Mouse (Mus musculus) kidney, adult 9 months (tissue): ENCODE data around the gene Pias4.
"Not testable (repeated sequence)": the region's sequence is repeated elsewhere in the genome, so short reads cannot be mapped to it uniquely, and the experiment has no call there.

Source experiments
- DNase-seq: peaks from one replicate; pipeline ENCODE4 v3.0.0; 2022

The Pias4 gene

DNA sequence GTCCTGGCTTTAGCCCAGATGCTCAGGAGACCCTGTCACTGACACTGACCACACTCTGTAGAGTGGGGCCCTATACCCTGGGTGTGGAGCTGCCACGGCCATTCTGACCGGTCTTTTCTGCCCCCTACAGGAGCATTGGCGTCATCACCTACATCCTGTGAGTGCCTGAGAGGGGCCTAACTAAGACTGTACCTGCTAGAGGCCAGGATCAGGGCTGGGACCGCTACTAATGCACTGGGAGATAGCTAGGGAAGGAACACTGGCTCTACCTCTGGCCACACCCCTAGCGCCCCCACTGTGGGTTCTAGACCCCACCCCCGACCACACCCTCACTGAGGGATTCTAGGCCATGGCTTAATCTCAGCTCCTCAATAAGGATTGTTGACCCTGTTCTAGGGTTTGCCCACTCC, 23.2 kb upstream of the Pias4 start:
- DNase-seq = peak; percentile 34

DNA sequence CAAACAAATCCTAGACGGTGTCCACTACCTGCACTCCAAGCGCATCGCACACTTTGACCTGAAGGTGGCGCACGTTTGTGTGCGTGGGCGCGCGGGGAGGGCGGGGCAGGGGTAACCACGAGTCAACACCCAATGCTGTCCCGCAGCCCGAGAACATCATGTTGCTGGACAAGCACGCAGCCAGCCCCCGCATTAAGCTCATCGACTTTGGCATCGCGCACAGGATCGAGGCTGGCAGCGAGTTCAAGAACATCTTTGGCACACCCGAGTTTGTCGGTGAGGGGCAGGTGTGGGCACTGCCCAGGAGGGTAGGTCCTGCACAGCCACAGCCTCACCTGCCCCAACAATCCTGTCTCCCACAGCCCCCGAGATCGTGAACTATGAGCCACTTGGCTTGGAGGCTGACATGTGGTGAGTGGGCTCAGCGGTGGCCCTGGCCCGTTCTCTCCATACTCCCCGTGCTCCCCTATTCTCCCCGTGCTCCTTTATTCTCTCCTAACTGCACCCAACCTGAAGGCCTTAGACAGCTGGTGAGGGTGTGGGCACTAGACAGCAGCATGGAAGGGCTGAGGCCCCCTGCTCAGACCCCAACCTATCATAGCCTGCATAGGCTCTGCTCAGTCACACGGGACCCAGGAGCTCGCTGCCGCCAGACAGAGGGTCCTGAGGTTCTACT, 22.7 kb upstream of the Pias4 start:
- no peak for DNase-seq

DNA sequence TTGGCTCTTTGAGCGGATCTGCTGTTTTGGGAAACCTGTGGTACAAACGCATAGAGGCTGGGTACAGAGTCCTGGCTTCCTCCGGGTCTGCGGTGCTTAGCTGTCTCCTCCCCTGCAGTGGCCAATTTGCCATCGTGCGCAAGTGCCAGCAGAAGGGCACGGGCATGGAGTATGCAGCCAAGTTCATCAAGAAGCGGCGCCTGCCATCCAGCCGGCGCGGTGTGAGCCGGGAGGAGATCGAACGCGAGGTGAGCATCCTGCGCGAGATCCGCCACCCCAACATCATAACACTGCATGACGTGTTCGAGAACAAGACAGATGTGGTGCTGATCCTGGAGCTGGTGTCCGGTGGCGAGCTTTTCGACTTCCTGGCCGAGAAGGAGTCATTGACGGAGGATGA, 22.1 kb upstream of the Pias4 start:
- DNase-seq = no peak

DNA sequence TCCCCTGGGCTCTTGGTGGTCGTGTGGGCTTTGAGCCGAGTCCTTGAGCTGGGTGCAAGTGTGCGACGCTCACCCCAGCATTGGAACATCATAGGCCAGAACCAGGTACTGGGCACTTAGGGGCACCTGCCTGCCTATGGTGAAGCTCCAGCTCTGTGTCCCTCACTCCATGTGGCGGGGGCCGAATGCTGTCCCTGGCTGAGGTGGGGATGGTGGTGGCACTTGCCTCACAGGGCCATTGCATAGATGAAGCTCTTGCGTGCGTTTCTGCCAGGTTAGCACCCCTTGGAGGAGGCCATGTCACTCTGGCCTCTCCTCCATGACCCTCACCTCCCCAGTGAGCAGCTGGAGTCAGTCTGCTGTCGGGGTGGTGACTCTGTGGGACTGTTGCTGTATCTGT, 19.4 kb upstream of the Pias4 start:
- DNase-seq = no peak

DNA sequence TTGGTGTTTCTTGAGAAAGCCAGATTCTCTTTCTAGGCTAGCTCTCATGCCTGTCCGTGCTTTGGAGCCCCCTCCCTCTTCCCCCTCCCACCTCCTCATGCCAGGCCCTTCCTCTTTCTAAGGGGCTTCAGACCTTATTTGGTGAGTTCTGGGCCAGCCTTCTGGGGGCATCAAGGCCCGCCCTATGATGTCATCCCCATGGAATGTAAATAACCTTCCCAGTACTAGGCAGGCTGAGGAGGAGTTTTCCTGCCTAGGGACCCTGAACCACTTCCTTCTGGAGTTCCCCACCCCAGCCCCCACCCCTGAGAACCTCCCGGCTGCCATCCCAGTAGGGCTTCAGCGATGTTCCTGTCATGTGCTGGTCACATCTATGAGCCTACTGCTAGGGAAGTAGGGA, 17.0 kb upstream of the Pias4 start:
- no peak for DNase-seq

DNA sequence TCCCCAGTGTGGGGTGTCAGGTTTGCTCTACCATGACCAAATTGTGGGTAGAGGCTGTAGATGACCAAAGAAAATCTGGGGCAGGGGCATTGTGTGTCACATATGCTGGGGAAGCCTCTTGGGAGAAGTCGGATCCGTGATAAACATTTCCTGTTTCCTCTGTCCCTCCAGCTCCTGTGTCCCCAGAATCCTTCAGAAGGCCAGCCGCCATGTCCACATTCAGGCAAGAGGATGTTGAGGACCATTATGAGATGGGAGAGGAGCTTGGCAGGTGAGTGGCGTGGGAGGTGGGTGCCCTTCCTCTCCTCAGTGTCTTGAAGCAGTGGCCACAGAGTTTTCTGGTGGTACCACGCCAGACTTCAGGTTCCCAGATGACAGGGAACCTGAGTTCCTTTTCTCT, 16.1 kb upstream of the Pias4 start, which contains the start of gene 4930442H23Rik:
Gene 4930442H23Rik (minus strand): TSS at position 45 of the 400 bp plus-strand sequence.
- no peak for DNase-seq

DNA sequence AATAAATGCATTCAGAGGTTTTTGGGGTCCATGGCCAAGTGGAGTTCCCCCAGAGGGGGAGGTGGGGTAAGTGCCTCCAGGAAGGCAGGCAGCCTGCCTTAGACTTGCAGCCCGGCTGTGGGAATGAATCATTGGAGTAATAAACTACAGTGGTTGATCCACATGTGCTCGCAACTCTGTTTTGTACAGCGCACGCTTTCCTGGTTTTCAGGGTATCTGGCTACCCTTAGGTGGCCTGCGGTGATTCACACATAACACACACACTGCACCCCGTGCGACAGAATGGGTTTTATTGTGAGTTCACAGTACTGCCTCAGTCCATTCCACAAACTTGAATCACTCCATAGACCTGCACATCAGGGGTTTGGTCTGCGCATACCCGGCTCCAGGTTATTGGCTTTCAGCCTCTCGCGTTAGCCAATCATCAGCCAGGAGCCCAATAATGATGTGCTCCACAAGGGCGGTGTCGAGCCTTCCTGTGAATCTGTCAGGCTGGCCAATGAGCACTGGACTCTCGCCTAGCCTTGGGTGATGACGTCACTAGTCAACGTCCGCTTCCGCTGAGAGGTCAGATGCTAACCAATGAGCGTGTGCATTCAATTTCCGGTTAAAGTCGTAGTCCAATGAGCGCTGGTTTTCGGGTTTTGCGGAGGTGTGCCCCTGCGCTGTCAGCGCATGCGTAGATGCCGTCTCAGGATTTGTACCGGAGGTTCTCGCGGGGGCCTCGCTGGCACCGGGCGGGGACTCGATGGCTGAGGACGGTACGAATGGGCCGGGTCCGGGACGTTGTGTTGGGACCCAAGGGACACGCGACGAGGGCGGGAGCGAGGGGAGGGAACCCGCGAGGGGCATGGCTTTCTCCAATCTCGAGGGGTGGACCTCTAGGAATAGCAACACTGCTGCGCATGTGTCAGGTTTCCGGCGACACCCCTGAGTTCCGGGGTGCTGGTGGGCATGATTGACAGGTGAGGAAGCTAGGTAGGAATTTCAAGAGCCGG, 14.9 kb upstream of the Pias4 start, which contains the start of gene Dapk3:
Gene Dapk3 (plus strand): TSS at position 670 of the 998 bp plus-strand sequence.
- DNase-seq = peak; percentile 99

DNA sequence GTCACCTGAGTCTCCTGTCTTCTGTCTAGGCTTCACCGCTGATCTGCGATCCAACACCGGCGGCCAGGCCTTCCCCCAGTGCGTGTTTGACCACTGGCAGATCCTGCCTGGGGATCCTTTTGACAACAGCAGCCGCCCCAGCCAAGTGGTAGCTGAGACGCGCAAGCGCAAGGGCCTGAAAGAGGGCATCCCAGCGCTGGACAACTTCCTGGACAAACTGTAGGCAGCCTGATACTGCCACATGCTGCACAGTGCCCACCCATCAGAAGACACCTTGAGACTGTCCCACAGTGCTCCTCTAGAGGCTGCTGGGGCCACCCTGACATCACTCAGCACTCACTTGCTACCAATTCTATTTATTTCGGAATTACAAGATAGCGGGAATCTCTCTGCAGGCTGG, 14.1 kb upstream of the Pias4 start:
- DNase-seq = peak; percentile 30

DNA sequence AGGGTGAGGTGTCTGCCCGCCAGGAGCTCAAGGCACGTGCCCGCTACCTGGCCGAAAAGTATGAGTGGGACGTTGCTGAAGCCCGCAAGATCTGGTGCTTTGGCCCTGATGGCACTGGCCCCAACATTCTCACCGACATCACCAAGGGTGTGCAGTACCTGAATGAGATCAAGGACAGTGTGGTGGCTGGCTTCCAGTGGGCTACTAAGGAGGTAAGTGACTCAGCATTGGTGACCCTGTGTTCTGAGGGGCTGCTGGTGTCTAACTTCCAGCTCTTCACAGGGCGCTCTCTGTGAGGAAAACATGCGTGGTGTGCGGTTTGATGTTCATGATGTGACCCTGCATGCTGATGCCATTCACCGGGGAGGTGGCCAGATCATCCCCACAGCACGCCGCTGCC, 13.2 kb upstream of the Pias4 start:
- DNase-seq = no peak

DNA sequence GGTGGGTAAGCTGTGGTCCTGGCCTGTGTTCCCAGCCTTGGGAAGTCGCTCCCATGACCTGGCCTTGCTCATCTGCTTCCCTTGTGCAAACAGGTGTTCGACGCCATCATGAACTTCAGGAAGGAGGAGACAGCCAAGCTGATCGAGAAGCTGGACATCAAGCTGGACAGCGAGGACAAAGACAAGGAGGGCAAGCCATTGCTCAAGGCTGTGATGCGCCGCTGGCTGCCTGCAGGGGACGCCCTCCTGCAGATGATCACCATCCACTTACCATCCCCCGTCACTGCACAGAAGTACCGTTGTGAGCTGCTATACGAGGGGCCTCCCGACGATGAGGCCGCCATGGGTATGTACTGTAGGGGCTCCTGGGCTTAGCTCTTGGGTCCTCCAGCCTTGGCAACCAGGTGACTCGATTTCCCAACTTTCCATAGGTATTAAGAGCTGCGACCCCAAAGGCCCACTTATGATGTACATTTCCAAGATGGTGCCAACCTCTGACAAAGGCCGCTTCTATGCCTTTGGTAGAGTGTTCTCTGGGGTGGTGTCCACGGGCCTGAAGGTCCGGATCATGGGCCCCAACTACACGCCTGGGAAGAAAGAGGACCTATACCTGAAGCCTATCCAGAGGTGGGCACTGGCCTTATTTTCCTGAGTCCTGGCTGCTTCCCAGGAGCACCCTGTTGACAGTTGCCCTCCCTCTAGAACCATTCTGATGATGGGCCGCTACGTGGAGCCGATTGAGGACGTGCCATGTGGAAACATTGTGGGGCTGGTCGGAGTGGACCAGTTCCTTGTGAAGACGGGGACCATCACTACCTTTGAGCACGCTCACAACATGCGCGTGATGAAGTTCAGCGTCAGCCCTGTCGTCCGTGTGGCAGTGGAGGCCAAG, 12.0 kb upstream of the Pias4 start:
- no peak for DNase-seq

DNA sequence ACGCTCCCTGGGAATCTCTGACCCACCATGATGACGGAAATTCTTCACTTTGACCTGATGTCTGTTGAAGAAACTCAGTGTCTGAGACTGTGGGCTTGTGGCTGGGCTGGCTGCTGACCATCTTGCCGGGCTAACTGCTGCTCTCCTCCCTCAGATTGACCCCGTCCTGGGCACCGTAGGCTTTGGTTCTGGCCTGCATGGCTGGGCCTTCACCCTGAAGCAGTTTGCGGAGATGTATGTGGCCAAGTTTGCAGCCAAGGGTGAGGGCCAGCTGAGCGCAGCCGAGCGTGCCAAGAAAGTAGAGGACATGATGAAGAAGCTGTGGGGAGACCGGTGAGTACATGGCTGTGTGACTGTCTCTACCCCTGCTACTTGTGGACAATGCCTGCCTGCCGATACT, 11.2 kb upstream of the Pias4 start:
- no peak for DNase-seq

DNA sequence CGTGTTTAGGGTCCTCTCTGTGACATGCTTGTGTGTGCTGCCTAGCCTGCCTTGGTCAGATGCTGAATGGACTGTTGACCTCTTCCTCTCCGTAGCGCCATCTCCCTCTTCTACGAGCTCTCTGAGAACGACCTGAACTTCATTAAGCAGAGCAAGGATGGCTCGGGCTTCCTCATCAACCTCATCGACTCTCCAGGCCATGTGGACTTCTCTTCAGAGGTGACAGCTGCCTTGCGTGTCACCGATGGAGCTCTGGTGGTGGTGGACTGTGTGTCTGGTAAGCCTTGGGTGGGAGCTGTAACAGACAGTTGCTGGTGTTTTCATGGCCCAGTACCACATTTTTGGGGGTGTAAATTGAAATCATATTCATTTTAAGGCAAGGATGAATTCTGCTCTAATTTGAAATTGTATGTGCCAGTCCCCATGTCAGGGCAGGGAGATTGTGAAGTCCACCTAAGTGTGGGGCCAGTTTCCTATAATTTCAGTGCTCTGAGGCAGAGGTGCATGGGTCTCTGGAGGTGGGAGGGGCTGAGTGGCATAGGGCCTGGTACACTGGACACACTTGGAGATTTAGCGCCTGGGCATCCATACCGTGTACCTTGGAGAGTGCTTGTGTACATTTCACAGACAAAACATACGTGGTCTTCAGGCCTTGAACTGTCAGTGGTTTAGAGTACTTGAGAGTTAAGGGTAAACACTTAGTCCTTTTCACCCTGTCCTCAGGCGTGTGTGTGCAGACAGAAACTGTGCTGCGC, 10.4 kb upstream of the Pias4 start:
- peak; percentile 37 for DNase-seq

DNA sequence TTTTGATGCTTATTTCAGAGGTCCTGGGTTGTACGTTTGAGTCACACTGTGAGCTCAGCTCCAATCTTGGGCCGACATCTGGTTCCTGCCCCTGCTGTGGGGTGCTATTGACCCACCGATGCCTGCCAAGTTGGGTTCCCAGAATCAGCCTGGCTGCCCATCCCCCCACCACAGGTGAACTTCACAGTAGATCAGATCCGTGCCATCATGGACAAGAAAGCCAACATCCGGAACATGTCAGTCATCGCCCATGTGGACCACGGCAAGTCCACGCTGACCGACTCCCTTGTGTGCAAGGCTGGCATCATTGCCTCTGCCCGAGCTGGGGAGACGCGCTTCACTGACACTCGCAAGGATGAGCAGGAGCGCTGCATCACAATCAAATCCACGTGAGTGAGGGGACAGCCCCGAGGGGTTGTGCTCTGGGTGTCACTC, 9.8 kb upstream of the Pias4 start:
- DNase-seq = peak; percentile 67

DNA sequence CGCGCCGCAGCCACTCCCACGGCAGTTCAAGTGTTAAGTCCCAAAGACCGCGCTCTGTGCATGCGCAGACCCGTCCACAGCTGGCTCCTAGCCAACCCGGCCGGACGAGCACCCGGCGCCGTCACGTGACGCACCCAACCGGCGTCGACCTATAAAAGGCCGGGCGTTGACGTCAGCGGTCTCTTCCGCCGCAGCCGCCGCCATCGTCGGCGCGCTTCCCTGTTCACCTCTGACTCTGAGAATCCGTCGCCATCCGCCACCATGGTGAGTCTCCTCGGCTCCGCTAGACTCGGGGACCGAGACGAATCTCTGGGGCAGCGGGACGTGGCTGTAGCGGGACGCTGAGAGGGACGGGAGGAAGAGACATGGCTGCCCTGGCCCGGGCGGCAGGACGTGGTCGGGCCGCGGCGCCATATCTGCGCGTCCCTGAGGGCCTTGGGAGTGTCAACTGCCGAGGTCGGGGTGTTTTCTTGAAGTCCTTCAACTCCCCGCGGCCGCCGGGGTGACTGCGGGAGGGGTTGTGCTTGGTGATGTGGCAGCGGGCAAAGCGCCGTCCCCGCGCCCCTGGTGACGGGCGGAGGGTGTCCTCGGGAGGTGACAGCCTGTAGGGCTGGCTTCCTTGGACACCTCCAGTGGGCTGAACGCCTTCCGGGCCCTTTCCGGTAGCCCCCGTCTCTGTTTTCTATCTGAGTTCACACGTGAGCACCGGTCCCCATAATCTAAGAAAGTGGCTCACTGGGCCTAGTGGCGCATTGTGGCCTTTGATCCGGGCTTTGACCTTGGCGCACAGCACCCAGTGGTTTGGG, 8.9 kb upstream of the Pias4 start, which contains the start of gene Eef2:
Gene Eef2 (plus strand): TSS at position 166 of the 806 bp plus-strand sequence.
- DNase-seq = peak; percentile 72

DNA sequence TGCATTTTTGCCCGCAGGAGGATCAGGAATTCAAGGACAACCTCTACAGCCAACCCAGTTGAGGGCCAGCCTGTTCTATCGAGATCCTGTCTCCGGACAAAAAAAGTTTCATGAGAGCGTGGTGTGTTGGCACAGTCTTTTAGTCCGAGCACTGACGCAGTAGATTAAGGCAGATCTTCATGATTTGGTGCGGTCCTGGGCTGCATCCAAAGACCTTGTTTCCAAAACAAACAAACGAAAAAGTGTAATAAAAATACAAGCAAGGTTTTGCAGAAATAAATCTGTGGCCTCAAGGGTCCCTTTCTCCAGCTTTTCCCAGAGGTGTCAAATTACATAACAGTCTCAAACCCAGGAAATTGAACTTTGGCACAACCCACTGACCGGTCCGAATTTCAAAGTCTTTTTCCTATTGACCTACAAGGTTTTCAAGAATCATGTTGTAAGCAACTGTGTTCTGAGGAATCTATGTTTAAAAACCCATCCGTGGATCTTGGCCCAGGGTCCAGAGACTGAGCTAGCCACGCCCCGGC, 8.3 kb upstream of the Pias4 start:
- peak; percentile 100 for DNase-seq

DNA sequence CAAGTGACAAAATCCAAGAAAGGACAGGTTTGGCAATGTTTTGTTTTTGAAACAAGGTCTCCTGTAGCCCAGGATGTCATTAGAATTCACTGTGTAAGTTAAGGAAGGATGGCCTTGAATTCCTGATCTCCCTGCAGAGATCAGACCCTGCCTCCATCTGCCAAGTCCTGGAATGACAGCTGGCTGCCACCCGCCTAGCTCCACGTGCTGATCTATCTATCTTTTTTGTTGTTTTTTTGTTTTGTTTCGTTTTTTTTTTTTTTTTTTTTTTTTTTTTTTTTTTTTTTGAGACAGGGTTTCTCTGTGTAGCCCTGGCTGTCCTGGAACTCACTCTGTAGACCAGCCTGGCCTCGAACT, 7.6 kb upstream of the Pias4 start:
- not testable (repeated sequence) for DNase-seq

DNA sequence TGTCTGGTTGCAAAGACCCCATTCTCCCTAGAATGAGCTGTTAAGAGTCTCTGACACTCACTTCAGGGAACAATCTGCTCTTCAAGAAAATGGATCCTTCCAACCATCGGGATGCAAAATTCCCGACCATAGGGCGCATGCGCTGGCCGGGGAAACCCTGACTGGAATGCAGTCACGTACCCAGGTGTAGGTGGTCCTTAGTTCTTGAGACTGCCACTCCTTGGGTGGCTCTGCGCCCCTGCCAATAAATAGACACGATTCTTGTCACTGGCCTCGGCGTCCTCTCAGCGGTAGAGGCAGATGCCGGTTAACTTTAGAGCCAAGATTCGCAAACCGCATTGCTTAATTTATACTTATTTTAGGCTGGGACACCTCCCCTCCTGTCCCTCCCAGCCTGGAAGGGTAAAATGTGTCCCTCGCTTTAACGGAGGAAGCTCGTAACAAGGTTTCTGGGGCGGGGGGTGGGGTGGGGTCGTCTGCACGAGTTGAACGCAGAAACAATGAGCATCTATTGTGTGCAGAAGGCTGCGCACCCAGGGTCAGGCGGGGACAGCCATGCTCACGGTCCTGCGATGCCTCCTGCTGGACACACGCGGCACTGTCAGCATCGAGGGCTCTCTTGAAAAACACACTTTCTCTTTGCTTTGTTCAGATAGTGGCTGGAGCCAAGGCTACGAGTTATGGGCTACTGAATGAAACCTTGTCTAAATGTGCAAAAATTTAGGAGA, 7.1 kb upstream of the Pias4 start:
- DNase-seq = peak; percentile 91

DNA sequence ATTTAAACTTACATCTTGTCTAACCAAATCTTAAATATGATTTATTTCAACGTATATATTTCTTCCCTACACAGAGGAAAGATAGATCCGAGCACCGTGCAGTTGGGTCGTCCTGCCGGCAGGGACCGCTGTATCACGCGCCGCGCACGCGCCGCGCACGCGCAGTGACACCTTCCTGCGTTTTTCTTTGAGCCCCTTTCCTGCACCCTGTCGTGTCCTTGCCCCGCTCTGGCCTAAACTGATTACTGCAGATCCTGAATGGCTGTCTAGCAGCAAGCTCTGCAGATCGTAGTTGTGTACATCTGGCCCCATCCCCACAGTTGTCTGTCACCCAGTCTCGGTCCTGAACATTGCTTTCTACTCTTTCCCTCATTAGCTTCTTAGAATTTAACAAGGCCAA, 5.4 kb upstream of the Pias4 start:
- peak; percentile 83 for DNase-seq

DNA sequence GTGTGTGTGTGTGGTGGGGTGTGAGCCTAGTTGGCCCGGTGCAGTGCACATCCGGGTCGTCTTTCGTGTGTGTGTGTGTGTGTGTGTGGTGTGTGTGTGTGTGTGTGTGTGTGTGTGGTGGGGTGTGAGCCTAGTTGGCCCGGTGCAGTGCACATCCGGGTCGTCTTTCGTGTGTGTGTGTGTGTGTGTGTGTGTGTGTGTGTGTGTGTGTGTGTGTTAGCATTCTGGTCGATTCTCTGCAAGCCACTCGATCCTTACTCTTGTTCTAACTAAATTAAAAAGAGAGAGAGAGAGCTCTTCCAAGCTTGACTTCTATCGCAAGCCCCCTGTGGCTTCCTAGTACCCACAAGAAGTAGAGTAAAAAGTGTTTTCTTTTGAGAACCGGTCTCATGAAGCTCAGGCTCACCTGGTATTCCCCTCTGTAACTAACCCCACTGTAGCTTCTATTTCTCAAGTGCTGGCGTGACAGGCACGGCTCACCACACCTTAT, 1.7 kb upstream of the Pias4 start:
- DNase-seq = peak; percentile 43
